Mouse (Mus musculus): Measurements from ENCODE around the gene Nsmce4a. TPM values are rescaled to one million over a fixed set of nuclear protein-coding genes. Genes with fewer than 3 reads are reported as not detected.

Nsmce4a gene
- total and polyA plus RNA-seq, 3 experiments = 50.4 to 68.9 (median 54.1) TPM

GRCm38 (mm10) chr7:130578066-130578465 lies 5.1 kb upstream of the Nsmce4a start:
- DNase-seq = no peak

GRCm38 (mm10) chr7:130577388-130578003 lies 4.6 kb upstream of the Nsmce4a start, which contains the start of gene Tacc2:
Tacc2 (plus strand) TSS chr7:130577438.
- DNase-seq = no peak

GRCm38 (mm10) chr7:130576981-130577380 lies 4.1 kb upstream of the Nsmce4a start:
- peak; percentile 56 for DNase-seq

GRCm38 (mm10) chr7:130574211-130574991 lies 1.5 kb upstream of the Nsmce4a start:
- DNase-seq = peak; percentile 52

DNA sequence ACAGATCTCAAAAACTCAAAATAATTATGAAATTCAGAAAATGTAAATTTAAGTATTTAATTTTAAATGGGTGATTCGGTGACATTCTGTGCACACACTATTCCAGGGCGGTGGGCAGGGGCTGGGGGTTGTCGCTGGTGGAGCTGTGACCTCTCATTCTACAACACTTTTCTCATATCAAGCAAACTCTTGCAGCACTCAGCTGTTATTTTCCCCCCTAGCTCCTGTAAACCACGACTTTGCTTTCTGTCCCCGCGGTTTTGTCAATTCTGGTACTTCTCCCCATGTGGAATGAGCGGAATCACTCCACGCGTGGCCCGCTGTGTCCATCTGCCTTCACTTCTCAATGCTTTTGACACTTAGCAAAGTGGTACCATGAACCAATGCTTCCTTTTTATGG lies 828 bp upstream of the Nsmce4a start:
- DNase-seq = no peak

DNA sequence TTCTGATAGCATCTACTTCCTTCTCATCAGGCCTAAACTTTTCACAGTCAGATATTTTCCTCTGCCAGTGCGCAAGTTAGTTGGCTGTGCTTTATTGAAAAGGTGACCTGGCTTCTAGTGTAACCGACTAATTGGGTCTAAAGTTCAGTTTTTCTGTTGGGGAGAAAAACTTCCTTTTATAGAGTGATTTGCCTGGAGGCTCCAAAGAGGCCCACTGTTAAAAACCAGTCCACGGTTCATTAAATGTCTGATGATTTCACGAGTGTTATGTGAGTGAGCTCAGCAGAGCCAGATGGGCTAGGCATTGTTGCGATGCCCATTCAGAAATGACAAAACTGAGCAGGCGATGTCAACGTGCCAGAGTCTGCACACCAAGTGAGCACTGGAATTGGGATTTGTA lies 2.4 kb downstream of the Nsmce4a start:
- no peak for DNase-seq

DNA sequence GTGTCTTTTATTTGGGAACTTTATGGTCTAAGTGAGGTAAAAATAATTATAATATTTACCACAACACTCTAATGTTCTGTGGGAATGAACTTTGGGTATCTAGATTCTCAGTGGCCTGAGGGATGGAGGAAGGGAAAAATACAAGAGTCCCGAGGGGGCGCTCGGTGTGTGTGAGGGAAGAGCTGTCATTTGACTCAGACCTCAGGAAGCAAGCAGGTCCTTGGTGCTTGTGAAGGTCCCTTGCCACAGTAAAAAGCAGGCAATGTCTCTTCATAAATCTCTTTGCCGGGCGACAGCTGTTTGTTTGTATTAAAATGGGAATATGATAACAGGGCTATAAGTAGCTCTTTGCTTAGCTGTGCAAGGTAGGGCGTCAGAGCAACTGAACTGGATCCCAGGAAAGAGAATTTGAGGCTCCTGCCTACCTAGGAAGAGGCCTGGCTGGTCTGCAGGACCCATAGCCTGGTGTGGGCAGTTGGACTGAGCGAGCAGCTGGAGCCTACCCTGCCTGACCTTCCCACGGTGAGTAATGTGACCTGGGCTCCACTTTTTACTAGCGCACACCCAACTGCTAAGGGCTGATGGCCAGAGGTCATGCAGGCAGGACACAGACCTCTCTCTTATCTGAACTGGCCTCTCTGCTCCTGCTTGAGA lies 4.0 kb downstream of the Nsmce4a start:
- peak; percentile 82 for DNase-seq

DNA sequence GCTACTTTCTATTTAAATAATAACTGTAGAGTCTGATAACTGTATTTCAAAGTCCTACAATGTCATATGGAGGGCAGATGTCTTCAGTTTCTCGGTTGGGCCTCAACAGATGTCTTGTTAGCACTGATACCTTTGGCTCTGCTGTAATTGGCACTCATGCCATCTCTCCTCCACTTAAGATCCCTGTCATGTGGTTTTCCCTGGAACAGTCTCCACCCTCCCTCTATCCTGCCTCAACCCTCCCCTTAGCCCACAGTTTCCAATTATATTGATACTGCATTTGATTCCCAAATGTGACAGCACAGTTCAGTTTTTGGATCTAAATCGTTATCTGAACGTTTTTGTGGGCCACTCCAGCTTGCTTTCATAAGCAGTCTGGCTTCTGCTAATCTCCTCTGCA lies 8.3 kb downstream of the Nsmce4a start:
- no peak for DNase-seq

GRCm38 (mm10) chr7:130563880-130564279 lies 9.0 kb downstream of the Nsmce4a start:
- no peak for DNase-seq

DNA sequence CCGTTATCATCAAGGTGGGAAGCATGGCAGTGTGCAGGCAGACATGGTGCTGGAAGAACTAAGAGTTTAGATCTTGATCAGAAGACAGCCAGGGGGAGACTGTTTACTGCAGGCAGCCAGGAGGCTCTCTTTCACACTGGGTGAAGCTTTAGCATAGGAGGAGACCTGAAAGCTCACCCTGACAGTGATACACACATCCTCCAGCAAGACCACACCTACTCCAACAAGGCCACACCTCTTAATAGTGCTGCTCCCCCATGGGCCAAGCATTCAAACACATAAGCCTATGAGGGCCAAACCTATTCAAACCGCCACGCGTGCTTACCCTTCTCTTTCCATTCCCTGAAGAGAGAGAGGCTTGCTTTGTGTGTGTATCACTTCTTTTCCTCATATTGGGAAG lies 9.6 kb downstream of the Nsmce4a start:
- no peak for DNase-seq

DNA sequence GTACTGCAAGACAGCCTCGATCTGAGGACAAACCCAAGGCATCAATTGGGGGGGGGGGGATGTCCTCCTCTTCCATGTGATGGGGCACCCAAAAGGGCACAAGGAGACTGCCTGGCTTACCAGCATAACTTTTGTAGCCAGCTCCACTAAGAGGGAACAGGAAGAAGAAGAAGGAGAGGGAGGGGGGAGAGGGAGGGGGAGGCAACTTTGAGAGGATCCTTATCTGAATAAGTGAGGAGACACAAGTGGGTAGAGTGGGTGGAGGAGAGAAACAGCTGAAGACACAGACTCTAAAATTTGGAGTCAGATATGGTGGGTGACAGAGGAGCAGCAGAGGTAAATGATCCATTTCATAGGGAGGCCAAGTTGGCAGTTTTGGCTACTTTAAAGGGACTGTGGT lies 12.0 kb downstream of the Nsmce4a start:
- DNase-seq = no peak

DNA sequence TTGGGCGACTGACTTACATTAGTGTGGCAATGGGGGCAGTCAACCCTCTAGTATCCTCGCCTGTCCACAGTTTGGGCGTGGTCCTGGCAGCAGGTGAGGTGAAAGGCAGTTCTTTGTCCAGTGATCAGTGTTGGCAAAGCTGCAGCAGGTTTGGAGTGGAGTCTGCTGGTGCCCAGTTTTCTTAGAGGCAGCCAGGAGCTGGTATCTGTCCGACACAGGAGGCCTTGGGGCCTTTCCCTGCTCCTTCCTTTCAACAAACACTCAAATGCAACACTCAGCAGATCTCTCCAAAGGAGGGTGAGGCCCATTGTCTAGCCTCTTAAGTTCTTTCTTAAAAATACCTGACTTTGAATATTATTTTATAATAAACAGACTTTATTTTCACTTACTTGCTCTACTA lies 14.3 kb downstream of the Nsmce4a start:
- DNase-seq = no peak

GRCm38 (mm10) chr7:130555597-130555996 lies 17.3 kb downstream of the Nsmce4a start:
- no peak for DNase-seq

DNA sequence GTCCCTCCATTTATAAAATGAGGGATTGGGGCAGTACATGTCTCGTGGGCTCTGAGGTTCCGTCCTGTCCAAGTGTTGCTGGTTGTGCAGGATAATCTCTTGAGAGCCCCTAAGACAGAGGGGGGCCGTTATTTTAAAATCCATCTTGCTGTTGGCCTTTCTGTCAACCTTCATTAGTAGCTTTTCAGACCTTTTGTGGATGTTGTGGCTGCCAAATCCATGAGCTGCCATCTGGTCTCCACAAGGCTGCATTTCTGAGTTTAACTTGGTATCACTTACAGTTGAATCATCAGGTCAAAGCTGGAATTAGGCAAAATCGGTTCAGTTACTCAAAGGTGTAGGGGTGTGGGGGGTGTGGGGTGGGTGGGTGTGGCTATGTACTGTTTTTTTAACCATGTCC lies 19.6 kb downstream of the Nsmce4a start:
- DNase-seq = no peak

DNA sequence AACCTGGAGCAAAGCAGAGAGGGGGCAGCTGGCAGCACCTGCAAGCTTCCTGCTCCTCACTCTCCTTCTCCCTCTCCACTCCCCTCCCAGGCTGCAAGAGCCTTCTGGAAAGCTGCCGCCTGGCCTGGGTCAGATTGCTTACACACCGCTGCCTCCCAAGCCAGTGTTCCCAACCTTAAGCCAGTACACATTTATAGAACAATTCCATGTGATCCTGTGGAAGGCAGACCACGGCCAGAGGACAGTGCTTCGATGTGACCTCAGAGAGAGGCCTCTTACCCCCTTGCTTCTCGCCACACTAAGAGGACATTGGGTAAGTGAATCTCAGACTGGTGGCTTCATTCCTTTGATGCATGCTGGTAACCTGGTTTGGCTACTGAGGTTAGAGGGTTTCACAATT lies 20.1 kb downstream of the Nsmce4a start:
- no peak for DNase-seq

- no peak for DNase-seq
Measured at GRCm38 (mm10) chr7:130547635-130548175, 25.2 kb downstream of the Nsmce4a start.

- peak; percentile 95 for DNase-seq
Measured at GRCm38 (mm10) chr7:130546791-130547484, 26.0 kb downstream of the Nsmce4a start.

GRCm38 (mm10) chr7:130546421-130546790 lies 26.5 kb downstream of the Nsmce4a start:
- no peak for DNase-seq

DNA sequence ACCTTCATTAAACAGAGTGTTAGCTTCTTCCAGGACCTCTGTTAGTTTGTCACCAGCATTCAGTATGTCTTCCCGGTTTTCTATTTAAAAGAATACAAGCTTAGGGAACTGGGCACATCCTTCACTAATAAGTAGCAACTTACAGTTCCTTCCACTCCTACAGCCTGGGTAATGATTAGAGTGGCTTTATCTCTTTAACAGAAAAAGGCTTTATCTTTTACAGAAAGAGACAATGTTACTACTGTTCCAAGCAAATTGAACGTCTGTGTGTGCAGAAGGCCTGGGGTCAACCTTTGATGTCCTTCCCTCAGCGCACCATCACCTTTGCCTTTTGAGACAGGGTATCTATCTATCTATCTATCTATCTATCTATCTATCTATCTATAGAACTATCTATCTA lies 27.0 kb downstream of the Nsmce4a start:
- DNase-seq = no peak

DNA sequence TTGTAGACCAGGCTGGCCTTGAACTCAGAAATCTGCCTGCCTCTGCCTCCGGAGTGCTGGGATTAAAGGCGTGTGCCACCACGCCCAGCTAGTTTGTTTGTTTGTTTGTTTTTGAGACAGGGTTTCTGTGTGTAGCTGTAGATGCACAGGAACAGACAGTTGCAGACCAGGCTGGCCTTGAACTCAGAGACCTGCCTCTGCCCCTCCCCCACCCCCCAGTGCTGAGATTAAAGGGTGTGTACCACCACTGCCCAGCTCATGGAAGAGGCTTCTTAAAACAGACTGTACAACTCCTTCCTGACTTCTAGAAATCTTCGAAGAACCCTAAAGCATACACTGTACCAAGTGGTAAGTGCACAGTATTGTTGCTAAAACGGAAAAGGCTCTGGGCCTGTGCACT lies 27.5 kb downstream of the Nsmce4a start:
- no peak for DNase-seq

DNA sequence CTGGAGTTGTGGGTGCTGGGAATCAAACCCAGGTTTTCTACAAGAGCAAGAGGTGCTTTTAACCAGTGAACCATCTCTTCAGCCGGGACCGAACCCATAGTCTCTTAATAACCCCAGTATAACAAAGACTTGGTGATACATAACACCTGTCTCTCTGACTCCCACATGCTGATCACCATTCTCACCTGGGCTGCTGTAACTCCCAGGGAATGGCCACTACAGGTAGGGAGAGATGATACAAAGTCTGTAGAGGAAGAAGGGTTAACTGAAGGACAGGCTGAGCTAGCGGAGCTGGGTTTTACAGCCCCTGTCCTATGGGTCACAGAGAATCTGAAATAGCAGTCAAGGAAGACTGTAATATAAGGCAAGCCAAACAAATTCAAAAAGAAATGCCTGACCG lies 29.7 kb downstream of the Nsmce4a start:
- DNase-seq = no peak

GRCm38 (mm10) chr7:130540176-130540575 lies 32.7 kb downstream of the Nsmce4a start:
- DNase-seq = no peak
